Mouse (Mus musculus): ENCODE measurements around the gene Plpp6.
A peak's percentile ranks its signal among the peaks of the same experiment; 100 is the strongest.

Plpp6 gene

GRCm38 (mm10) chr19:28963842-28964551, at the start of gene Plpp6:
TSS of gene Plpp6 (plus strand) at chr19:28963953.
- peak; percentile 91 for DNase-seq

- DNase-seq = no peak
Measured at GRCm38 (mm10) chr19:28914598-28914997, 49.2 kb upstream of the Plpp6 start.

- no peak for DNase-seq
Measured at GRCm38 (mm10) chr19:28915602-28916250, 48.0 kb upstream of the Plpp6 start.

GRCm38 (mm10) chr19:28916492-28916891, 47.3 kb upstream of the Plpp6 start:
- peak; percentile 82 for DNase-seq

- DNase-seq = peak; percentile 37
Measured at GRCm38 (mm10) chr19:28917839-28918238, 45.9 kb upstream of the Plpp6 start.

- DNase-seq = no peak
Measured at GRCm38 (mm10) chr19:28926366-28926765, 37.4 kb upstream of the Plpp6 start.

- DNase-seq = no peak
Measured at GRCm38 (mm10) chr19:28927396-28927795, 36.4 kb upstream of the Plpp6 start.

- DNase-seq = peak; percentile 95
Measured at GRCm38 (mm10) chr19:28929034-28929433, 34.7 kb upstream of the Plpp6 start.

- no peak for DNase-seq
Measured at GRCm38 (mm10) chr19:28934897-28935296, 28.9 kb upstream of the Plpp6 start.

GRCm38 (mm10) chr19:28940135-28940874, 23.4 kb upstream of the Plpp6 start:
- DNase-seq = no peak

GRCm38 (mm10) chr19:28941271-28941670, 22.5 kb upstream of the Plpp6 start:
- no peak for DNase-seq

- DNase-seq = no peak
Measured at GRCm38 (mm10) chr19:28946782-28947181, 17.0 kb upstream of the Plpp6 start.

GRCm38 (mm10) chr19:28947311-28947710, 16.4 kb upstream of the Plpp6 start:
- DNase-seq = no peak

GRCm38 (mm10) chr19:28951251-28951650, 12.5 kb upstream of the Plpp6 start:
- no peak for DNase-seq

- DNase-seq = no peak
Measured at GRCm38 (mm10) chr19:28963113-28963512, 640 bp upstream of the Plpp6 start.

- peak; percentile 23 for DNase-seq
Measured at GRCm38 (mm10) chr19:28963513-28963841, 276 bp upstream of the Plpp6 start.

- DNase-seq = no peak
Measured at GRCm38 (mm10) chr19:28964552-28964903, 775 bp downstream of the Plpp6 start.

GRCm38 (mm10) chr19:28967652-28968051, 3.9 kb downstream of the Plpp6 start, which contains the start of gene 4430402I18Rik:
TSS of gene 4430402I18Rik (minus strand) at chr19:28967800.
- no peak for DNase-seq

- no peak for DNase-seq
Measured at GRCm38 (mm10) chr19:28968178-28968577, 4.4 kb downstream of the Plpp6 start.

GRCm38 (mm10) chr19:28969231-28969630, 5.5 kb downstream of the Plpp6 start:
- DNase-seq = no peak

- peak; percentile 30 for DNase-seq
Measured at GRCm38 (mm10) chr19:28970251-28970650, 6.5 kb downstream of the Plpp6 start.

GRCm38 (mm10) chr19:28974862-28975611, 11.3 kb downstream of the Plpp6 start:
- DNase-seq = peak; percentile 91

GRCm38 (mm10) chr19:28982617-28983016, 18.9 kb downstream of the Plpp6 start:
- no peak for DNase-seq
